Mouse (Mus musculus): Measurements from ENCODE around the gene Ptpra. TPM values are rescaled to one million over a fixed set of nuclear protein-coding genes. Genes with fewer than 3 reads are reported as not detected.
A peak's percentile ranks its signal among the peaks of the same experiment; 100 is the strongest.

The Ptpra gene
- total and polyA plus RNA-seq, 2 experiments from 2014 or later, result 144 to 147 TPM

DNA sequence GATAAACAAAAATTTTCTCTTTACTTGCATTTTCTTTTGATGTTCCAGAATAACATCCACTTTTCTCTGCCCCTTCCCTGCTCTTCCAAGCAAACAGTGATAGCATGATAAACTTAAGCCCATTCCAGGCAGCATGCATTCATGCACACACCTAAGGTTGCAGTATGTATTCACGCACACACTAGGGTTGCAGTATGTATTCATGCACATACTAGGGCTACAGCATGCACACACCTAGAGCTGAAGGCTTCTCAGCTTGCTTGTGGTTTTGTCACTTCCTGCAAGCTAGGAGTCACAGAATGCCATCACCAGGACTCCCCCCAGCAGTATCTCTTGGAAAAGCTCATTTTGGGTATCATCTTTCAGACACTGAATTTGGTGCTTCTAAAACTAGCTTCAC lies 13.3 kb upstream of the Ptpra start:
- Histone ChIP-seq H3K36me3 (ENCODE audit: insufficient read depth, low read length) (peaks cover 46% of the 10 kb centered on the region), H3K4me1 (ENCODE audit: insufficient read depth, low read length) (no peaks in the 10 kb centered on the region), H3K9ac (replicated peaks; ENCODE audit: low read length, poor library complexity, severe bottlenecking) (no peak overlapping the region), H3K9me3 (ENCODE audit: low read length) (no peaks in the 10 kb centered on the region), H3K27ac (ENCODE audit: low read depth, low read length) (no peak overlapping the region), H3K4me2 (ENCODE audit: low read depth, low read length, poor library complexity, severe bottlenecking) (no peak overlapping the region), H3K27me3 (ENCODE audit: insufficient read depth, low read length) (no peaks in the 10 kb centered on the region), H3K4me3 (ENCODE audit: low read depth, low read length) (no peak overlapping the region)
- DNase-seq (ENCODE audit: low spot score) (no peak), ATAC-seq (ENCODE audit: low FRiP score) (no peak)
- 97% methylated on average over 1 of the region's 1 CpGs for WGBS
- no peak for TF ChIP-seq CTCF (IDR thresholded peaks at IDR 0.05)

- no peak for TF ChIP-seq CTCF (IDR thresholded peaks at IDR 0.05)
- Histone ChIP-seq H3K36me3 (ENCODE audit: insufficient read depth, low read length) (peaks cover 64% of the 10 kb centered on the region), H3K9ac (replicated peaks; ENCODE audit: low read length, poor library complexity, severe bottlenecking) (no peak overlapping the region), H3K27ac (ENCODE audit: low read depth, low read length) (no peak overlapping the region), H3K27me3 (ENCODE audit: insufficient read depth, low read length) (no peaks in the 10 kb centered on the region), H3K4me1 (ENCODE audit: insufficient read depth, low read length) (no peaks in the 10 kb centered on the region), H3K4me3 (ENCODE audit: low read depth, low read length) (no peak overlapping the region), H3K4me2 (ENCODE audit: low read depth, low read length, poor library complexity, severe bottlenecking) (no peak overlapping the region), H3K9me3 (ENCODE audit: low read length) (no peaks in the 10 kb centered on the region)
- DNase-seq (ENCODE audit: low spot score) (no peak), ATAC-seq (ENCODE audit: low FRiP score) (no peak)
- 91% methylated on average over 3 of the region's 3 CpGs for WGBS
Observed at GRCm38 (mm10) chr2:130438861-130439260, 11.2 kb upstream of the Ptpra start.

DNA sequence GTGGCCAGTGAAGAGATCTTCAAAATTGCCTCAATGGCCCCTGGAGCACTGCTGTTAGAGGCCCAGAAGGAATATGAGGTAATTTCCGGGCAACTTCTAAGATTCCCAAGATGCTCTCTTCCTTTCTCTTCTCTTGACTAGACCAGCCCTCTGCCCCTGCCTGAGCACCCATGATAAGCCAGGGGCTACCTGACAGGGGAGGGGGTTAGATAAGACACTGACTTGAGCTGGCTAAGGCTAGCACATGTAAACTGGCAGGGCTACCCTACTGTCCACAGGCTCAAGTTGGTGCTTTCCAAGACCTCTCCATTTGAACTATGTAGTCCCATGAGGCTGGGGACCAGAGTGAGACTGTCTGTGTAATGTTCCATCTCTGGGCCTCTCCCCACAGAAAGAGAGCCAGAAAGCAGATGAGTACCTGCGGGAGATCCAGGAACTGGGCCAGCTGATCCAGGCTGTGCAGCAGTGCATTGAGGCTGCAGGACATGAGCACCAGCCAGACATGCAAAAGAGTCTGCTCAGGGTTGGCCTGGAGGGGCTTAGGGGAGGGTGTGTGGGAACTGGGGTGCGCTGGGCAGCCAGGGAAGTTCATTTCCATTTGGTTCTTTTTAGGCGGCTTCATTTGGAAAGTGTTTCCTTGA lies 10.1 kb upstream of the Ptpra start:
- WGBS, result 94% methylated on average over 4 of the region's 4 CpGs
- ATAC-seq (ENCODE audit: low FRiP score), result no peak
- Histone ChIP-seq H3K4me2 (ENCODE audit: low read depth, low read length, poor library complexity, severe bottlenecking) (no peak overlapping the region), H3K9ac (replicated peaks; ENCODE audit: low read length, poor library complexity, severe bottlenecking) (no peak overlapping the region), H3K27ac (ENCODE audit: low read depth, low read length) (no peak overlapping the region), H3K4me1 (ENCODE audit: insufficient read depth, low read length) (no peaks in the 10 kb centered on the region), H3K4me3 (ENCODE audit: low read depth, low read length) (no peak overlapping the region), H3K9me3 (ENCODE audit: low read length) (no peaks in the 10 kb centered on the region), H3K27me3 (ENCODE audit: insufficient read depth, low read length) (no peaks in the 10 kb centered on the region), H3K36me3 (ENCODE audit: insufficient read depth, low read length) (peaks cover 71% of the 10 kb centered on the region)
- DNase-seq (ENCODE audit: low spot score), result no peak
- no peak for TF ChIP-seq CTCF (IDR thresholded peaks at IDR 0.05)

- H3K27ac ChIP-seq (ENCODE audit: low read depth, low read length), result no peak overlapping the region
- ATAC-seq (ENCODE audit: low FRiP score) (no peak), DNase-seq (ENCODE audit: low spot score) (no peak)
- 69% methylated on average over 10 of the region's 10 CpGs for WGBS
- H3K4me2 ChIP-seq (ENCODE audit: low read depth, low read length, poor library complexity, severe bottlenecking), result no peak overlapping the region
- no peaks in the 10 kb centered on the region for H3K4me1 ChIP-seq (ENCODE audit: insufficient read depth, low read length)
- no peaks in the 10 kb centered on the region for H3K27me3 ChIP-seq (ENCODE audit: insufficient read depth, low read length)
- no peak overlapping the region for H3K4me3 ChIP-seq (ENCODE audit: low read depth, low read length)
- TF ChIP-seq CTCF (IDR thresholded peaks at IDR 0.05), result 0 out of 2 replicates have a peak, but pooled peaks have one; percentile 2
- H3K9me3 ChIP-seq (ENCODE audit: low read length), result no peaks in the 10 kb centered on the region
- peaks cover 68% of the 10 kb centered on the region for H3K36me3 ChIP-seq (ENCODE audit: insufficient read depth, low read length)
- no peak overlapping the region for H3K9ac ChIP-seq (replicated peaks; ENCODE audit: low read length, poor library complexity, severe bottlenecking)
Observed at GRCm38 (mm10) chr2:130442162-130442561, 7.9 kb upstream of the Ptpra start.

- Histone ChIP-seq H3K27me3 (ENCODE audit: insufficient read depth, low read length) (no peaks in the 10 kb centered on the region), H3K4me3 (ENCODE audit: low read depth, low read length) (no peak overlapping the region), H3K9me3 (ENCODE audit: low read length) (no peaks in the 10 kb centered on the region), H3K9ac (replicated peaks; ENCODE audit: low read length, poor library complexity, severe bottlenecking) (no peak overlapping the region), H3K27ac (ENCODE audit: low read depth, low read length) (no peak overlapping the region), H3K4me2 (ENCODE audit: low read depth, low read length, poor library complexity, severe bottlenecking) (no peak overlapping the region), H3K36me3 (ENCODE audit: insufficient read depth, low read length) (peaks cover 10% of the 10 kb centered on the region), H3K4me1 (ENCODE audit: insufficient read depth, low read length) (peaks cover 15% of the 10 kb centered on the region)
- TF ChIP-seq CTCF (IDR thresholded peaks at IDR 0.05), result peak; percentile 41
- DNase-seq (ENCODE audit: low spot score) (no peak), ATAC-seq (ENCODE audit: low FRiP score) (no peak)
Observed at GRCm38 (mm10) chr2:130448449-130448848, 1.6 kb upstream of the Ptpra start.

- WGBS, result 8% methylated on average over 17 of the region's 17 CpGs
- 0 out of 2 replicates have a peak, but pooled peaks have one; percentile 0 for TF ChIP-seq CTCF (IDR thresholded peaks at IDR 0.05)
- peak overlapping the region; percentile 75 for H3K4me2 ChIP-seq (ENCODE audit: low read depth, low read length, poor library complexity, severe bottlenecking)
- DNase-seq (ENCODE audit: low spot score) (no peak), ATAC-seq (ENCODE audit: low FRiP score) (no peak; the same call in 1 of the 2 replicates)
- H3K9me3 ChIP-seq (ENCODE audit: low read length), result no peaks in the 10 kb centered on the region
- H3K4me3 ChIP-seq (ENCODE audit: low read depth, low read length), result peak overlapping the region; percentile 80
- H3K27ac ChIP-seq (ENCODE audit: low read depth, low read length), result no peak overlapping the region
- H3K27me3 ChIP-seq (ENCODE audit: insufficient read depth, low read length), result no peaks in the 10 kb centered on the region
- peaks cover 3% of the 10 kb centered on the region for H3K36me3 ChIP-seq (ENCODE audit: insufficient read depth, low read length)
- peak overlapping the region; percentile 77; the same call in 1 of the 2 replicates for H3K9ac ChIP-seq (replicated peaks; ENCODE audit: low read length, poor library complexity, severe bottlenecking)
- H3K4me1 ChIP-seq (ENCODE audit: insufficient read depth, low read length), result peaks cover 15% of the 10 kb centered on the region
Observed at GRCm38 (mm10) chr2:130449021-130449793, 871 bp upstream of the Ptpra start.
